Mouse (Mus musculus): Measurements from ENCODE around the gene Trim28. TPM values are rescaled to one million over a fixed set of nuclear protein-coding genes. Genes with fewer than 3 reads are reported as not detected.

The Trim28 gene
- total RNA-seq, 1 experiment from 2014 or later: 549 TPM

DNA sequence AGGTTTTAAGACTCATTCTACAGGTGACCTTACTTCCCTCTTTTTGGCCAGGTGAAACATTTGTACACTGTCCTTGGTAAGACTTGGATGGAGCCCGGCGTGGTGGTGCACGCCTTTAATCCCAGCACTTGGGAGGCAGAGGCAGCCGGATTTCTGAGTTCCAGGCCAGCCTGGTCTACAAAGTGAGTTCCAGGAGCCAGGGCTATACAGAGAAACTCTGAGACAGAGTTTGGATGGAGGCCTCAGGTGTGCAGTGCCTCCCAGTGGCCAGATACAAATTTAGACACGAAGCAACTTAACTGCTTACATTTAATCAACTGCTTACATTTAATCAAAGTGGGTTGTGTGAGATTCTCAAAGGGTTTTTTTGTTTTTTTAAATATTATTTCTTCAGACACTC is 32.2 kb downstream of the Trim28 start:
- no peak for ATAC-seq (replicated peaks; ENCODE audit: low read depth, poor library complexity, severe bottlenecking)

DNA sequence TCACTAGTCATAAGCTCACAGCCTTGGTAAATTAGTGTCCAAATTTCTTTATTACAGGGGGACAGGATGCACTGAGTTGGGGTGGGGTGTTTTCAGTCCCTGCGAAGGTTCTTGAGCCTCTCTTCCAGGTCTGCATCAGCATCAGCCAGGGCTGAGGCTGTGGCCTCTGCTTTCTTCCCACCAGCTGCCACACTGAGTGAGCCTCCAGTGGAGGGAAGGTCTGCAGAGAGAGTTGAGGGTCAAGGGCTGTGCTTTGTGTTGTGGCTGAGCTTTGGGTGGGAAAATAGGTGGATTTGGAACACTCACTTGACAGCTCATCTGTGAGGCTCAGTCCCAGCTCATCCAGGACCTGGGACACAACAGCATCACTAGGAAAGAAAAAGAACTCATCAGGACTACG is 33.1 kb downstream of the Trim28 start:
- ATAC-seq (replicated peaks; ENCODE audit: low read depth, poor library complexity, severe bottlenecking): no peak

DNA sequence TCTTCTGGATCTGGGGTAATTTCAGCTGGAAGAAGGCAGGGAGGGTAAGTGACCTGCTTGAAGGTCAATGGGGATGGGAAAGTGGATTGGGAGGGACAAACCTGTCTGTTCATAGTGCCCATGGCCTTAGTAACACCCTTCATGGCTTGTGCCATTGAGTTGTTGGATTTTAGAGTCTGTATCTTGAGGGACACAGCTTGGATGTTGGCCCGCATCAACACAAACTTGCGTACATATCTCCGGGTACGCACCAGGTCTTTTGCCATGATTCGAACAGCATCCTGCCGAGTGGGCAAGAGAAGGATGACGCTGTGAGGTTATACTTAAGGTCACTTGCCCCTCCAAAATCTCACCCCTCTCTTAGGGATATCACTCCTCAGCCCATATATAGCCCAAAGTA is 33.6 kb downstream of the Trim28 start:
- ATAC-seq (replicated peaks; ENCODE audit: low read depth, poor library complexity, severe bottlenecking): no peak

DNA sequence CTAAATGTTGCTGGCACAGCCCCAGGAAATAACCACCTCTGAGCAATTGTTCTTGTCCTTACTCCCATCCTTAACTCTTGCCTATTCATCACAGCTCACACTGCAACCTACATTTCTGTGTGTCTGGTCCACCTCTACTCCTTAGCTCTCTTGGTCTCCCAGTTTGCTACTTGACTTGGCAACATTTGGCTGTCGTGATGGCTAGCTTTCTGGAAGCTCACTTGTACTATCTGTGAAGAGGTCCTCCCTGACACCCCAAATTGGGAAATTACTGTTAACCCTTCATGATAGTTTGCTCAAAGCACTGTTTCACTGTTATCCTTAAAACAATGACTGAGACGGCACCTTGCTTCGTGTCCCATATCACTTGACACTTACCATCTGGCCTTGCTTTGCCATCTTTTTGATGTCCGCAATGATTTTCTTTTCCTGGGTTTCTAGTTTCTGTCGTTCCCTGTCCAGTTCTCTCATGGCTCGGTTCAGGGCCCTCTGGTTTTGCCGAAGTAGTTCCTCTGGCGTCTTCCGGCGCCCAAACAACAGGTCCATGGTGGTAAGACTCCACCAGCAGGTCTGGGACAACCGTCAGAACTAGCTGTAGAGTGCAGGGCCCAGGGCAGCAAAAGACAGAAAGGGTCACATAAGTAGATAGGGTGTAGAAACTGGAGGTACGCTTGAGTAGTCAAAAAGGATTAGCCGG is 34.7 kb downstream of the Trim28 start:
- no peak for ATAC-seq (replicated peaks; ENCODE audit: low read depth, poor library complexity, severe bottlenecking)

GRCm38 (mm10) chr7:13034148-13034977 is 35.4 kb downstream of the Trim28 start, which contains the start of gene Chmp2a:
Gene Chmp2a (minus strand): TSS chr7:13034807.
- ATAC-seq (replicated peaks; ENCODE audit: low read depth, poor library complexity, severe bottlenecking): peak; percentile 61

GRCm38 (mm10) chr7:13035211-13035855 is 36.4 kb downstream of the Trim28 start:
- ATAC-seq (replicated peaks; ENCODE audit: low read depth, poor library complexity, severe bottlenecking): no peak

GRCm38 (mm10) chr7:13036806-13037205 is 37.9 kb downstream of the Trim28 start:
- ATAC-seq (replicated peaks; ENCODE audit: low read depth, poor library complexity, severe bottlenecking): no peak

DNA sequence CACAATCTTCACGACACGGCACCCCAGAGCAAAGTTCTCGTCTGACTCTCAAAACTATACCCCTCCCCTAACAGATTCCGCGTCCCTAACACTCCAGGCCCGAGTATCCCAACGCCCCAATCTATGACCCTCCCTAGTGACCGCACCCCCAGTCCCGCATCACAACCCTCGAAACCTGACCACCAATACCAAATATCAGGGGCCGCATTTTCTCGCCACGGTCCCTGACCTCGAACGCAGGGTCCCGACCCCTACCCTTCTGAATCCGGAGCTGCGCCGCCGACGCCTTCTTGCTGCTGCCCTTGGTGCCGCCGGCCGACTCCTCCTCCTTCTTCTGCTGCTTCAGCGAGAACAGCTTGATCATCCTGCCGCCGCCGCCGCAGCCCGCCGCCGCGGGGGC is 38.5 kb downstream of the Trim28 start:
- ATAC-seq (replicated peaks; ENCODE audit: low read depth, poor library complexity, severe bottlenecking): no peak

- peak; percentile 53 for ATAC-seq (replicated peaks; ENCODE audit: low read depth, poor library complexity, severe bottlenecking)
These were observed 39.1 kb downstream of the Trim28 start, which contains the start of gene Ube2m for GRCm38 (mm10) chr7:13037901-13038555. Gene Ube2m (minus strand): TSS chr7:13038275.

- peak; percentile 20 for ATAC-seq (replicated peaks; ENCODE audit: low read depth, poor library complexity, severe bottlenecking)
These were observed 39.8 kb downstream of the Trim28 start for GRCm38 (mm10) chr7:13038621-13039169.

DNA sequence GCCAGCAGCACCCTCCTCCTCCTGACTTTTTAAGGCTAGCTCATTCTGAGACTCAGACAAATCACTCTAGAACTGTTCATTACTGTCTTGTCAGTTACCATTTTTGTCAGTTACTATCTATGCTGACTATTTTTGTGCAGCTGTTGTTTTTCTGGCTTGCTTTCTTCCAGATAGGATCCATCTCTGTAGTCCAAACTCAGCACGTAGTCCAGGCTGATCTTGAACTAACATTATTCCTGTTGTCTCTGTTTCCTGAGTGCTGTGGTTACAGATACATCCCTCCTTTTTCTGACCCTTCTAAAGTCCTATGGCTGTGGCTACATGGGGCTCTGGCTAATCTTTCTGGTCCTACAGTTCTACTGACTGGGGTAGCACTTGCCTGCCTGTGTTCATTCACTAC is 40.3 kb downstream of the Trim28 start:
- no peak for ATAC-seq (replicated peaks; ENCODE audit: low read depth, poor library complexity, severe bottlenecking)

GRCm38 (mm10) chr7:13041256-13041655 is 42.3 kb downstream of the Trim28 start:
- no peak for ATAC-seq (replicated peaks; ENCODE audit: low read depth, poor library complexity, severe bottlenecking)

GRCm38 (mm10) chr7:13042511-13042910 is 43.6 kb downstream of the Trim28 start:
- no peak for ATAC-seq (replicated peaks; ENCODE audit: low read depth, poor library complexity, severe bottlenecking)

DNA sequence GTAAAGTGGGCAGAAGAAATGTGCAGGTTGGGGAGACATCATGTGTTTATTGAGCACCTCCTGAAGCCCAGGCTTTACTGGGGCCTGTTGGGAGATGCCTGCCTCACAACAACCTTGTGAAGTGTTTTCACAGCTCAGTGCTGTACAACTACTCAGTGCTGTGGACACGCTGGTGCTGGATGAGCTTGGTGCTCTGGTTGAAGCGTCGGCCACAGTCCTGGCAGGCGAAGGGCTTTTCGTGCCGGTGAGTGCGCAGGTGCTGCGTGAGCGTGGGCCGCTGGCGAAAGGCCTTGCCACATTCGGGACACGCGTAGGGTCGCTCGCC is 44.2 kb downstream of the Trim28 start:
- ATAC-seq (replicated peaks; ENCODE audit: low read depth, poor library complexity, severe bottlenecking): no peak

GRCm38 (mm10) chr7:13043445-13044253 is 44.7 kb downstream of the Trim28 start:
- ATAC-seq (replicated peaks; ENCODE audit: low read depth, poor library complexity, severe bottlenecking): peak; percentile 28

DNA sequence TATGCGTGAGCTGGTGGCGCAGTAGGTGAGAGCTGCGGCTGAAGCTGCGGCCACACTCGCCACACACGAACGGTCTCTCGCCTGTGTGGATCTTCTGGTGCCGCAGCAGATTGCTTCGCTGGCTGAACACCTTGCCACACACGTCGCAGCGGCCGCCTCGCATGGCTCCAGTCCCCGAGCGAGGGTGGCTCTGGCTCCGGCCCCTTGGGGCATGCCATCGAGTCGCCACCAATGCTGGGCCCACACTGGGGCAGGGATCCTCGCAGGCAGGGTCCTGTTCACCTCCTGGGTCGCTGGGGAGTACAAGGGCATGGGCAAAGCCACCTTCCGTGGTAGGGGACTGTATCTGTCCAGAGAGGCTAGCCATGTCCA is 45.3 kb downstream of the Trim28 start:
- ATAC-seq (replicated peaks; ENCODE audit: low read depth, poor library complexity, severe bottlenecking): peak; percentile 16; the same call in 1 of the 2 replicates

- peak; percentile 92 for ATAC-seq (replicated peaks; ENCODE audit: low read depth, poor library complexity, severe bottlenecking)
These were observed 47.2 kb downstream of the Trim28 start for GRCm38 (mm10) chr7:13046084-13046483.

GRCm38 (mm10) chr7:13053001-13053400 is 54.1 kb downstream of the Trim28 start:
- ATAC-seq (replicated peaks; ENCODE audit: low read depth, poor library complexity, severe bottlenecking): no peak

DNA sequence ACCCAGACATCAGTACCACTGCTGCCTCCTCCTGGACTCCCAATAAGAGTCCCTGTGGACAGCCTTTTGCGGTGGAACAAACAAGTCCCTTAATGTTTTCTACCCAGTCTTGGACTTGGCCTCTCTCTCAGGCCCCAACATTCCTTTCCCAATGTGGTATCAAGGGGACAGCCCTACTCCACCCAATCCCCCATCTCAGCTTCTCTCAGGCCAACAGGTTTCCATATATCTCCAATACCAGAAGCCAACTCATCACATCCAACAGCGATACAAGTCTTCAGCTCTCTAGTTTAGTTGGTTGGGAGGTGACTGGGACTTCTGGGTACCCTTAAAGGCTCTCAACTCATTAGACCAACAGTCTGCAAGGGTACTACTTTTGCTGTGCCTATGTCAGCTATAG is 54.6 kb downstream of the Trim28 start:
- no peak for ATAC-seq (replicated peaks; ENCODE audit: low read depth, poor library complexity, severe bottlenecking)

DNA sequence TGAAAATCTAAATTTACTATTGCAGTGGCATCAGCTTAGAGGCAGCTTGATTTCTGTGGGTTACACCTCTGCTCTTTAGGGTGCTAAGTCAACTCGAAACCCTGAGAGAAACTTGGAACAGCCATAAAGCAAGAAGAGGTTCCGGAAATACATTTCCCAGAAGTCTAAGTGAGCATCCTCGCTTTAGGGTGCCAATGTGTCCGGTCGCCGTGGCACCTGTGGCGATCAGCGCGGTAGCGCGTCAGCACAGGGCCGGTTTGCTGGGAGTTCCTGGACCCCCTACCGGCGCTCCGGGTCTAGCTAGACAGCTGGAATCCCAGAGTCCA is 55.0 kb downstream of the Trim28 start:
- no peak for ATAC-seq (replicated peaks; ENCODE audit: low read depth, poor library complexity, severe bottlenecking)
